Mouse (Mus musculus) limb, embryonic 14.5 days (tissue): ENCODE results near the gene Elmsan1. TPM values are rescaled to one million over a fixed set of nuclear protein-coding genes. Genes with fewer than 3 reads are reported as not detected.

Source experiments
- ATAC-seq: fragments of 200-750 bp; cut with Nextera tagmentation; 2 replicates; pipeline ENCODE4 v1.8.0; 2017; ENCODE audit warnings: low read depth, moderate number of reproducible peaks, moderate TSS enrichment; ENCODE audit not compliant: low FRiP score
- DNase-seq: peaks from one replicate; pipeline ENCODE4 v3.0.0-alpha.2; 2015; ENCODE audit warnings: low spot score
- H3K27ac ChIP-seq: fragments of 300-500 bp; sonication (generic); replicated peaks from 2 replicates; pipeline ENCODE4 v1.5.1; 2014; ENCODE audit warnings: low read depth, mild to moderate bottlenecking, low read length, moderate library complexity, mixed read lengths
- H3K27me3 ChIP-seq: fragments of 300-500 bp; sonication (generic); 2 replicates; pipeline ENCODE4 v1.6.1; 2014; ENCODE audit warnings: low read length, mixed read lengths; ENCODE audit not compliant: control insufficient read depth, insufficient read depth
- H3K36me3 ChIP-seq: fragments of 300-500 bp; sonication (generic); 2 replicates; pipeline ENCODE4 v1.6.1; 2014; ENCODE audit warnings: mild to moderate bottlenecking, low read length, moderate library complexity, mixed read lengths; ENCODE audit not compliant: control insufficient read depth, insufficient read depth
- H3K4me1 ChIP-seq: fragments of 300-500 bp; sonication (generic); 2 replicates; pipeline ENCODE4 v1.6.1; 2014; ENCODE audit warnings: antibody characterized with exemption, low read length, mixed read lengths; ENCODE audit not compliant: control insufficient read depth, insufficient read depth
- H3K4me2 ChIP-seq: fragments of 300-500 bp; sonication (generic); replicated peaks from 2 replicates; pipeline ENCODE4 v1.6.1; 2014; ENCODE audit warnings: low read depth, mild to moderate bottlenecking, low read length, moderate library complexity; ENCODE audit not compliant: severe bottlenecking
- H3K4me3 ChIP-seq: fragments of 300-500 bp; sonication (generic); replicated peaks from 2 replicates; pipeline ENCODE4 v1.5.1; 2014; ENCODE audit warnings: low read length
- H3K9ac ChIP-seq: fragments of 300-500 bp; sonication (generic); 2 replicates; pipeline ENCODE4 v1.6.1; 2014; ENCODE audit warnings: mild to moderate bottlenecking, low read depth, low read length, moderate library complexity; ENCODE audit not compliant: severe bottlenecking
- H3K9me3 ChIP-seq: fragments of 300-500 bp; sonication (generic); 2 replicates; pipeline ENCODE4 v1.6.1; 2016; ENCODE audit warnings: low read length; ENCODE audit not compliant: control insufficient read depth
- POLR2A ChIP-seq: fragments of 200-500 bp; IDR thresholded peaks from 2 replicates; pipeline ENCODE4 v1.8.0; 2012; ENCODE audit warnings: inconsistent platforms, mild to moderate bottlenecking, moderate library complexity, borderline replicate concordance; ENCODE audit not compliant: insufficient read depth, insufficient read length; ENCODE audit errors: extremely low read depth
- WGBS: fragments of 180-500 bp; shearing (Covaris S2); extraction: QIAGEN DNeasy Blood & Tissue Kit; methylation state at CpG from one replicate; pipeline ENCODE4 v1.1.7; 2014; 5-methylcytosine and 5-hydroxymethylcytosine counted together
- polyA plus RNA-seq, 2 experiments: library from polyadenylated mRNA; depleted of rRNA in 1 of 2; stranded (reverse) in 1 of 2; unstranded in 1 of 2; fragments of >200 nt; fragmentation: Nextera tagmentation in 1 of 2; extraction: Ambion mirVana in 1 of 2; gene quantifications; 2 replicates each; pipeline versions ENCODE4 v1.2.1 to v1.2.3; 2012 to 2014

Elmsan1 gene
- polyA plus RNA-seq, 2 experiments = 11.8 to 14.4 TPM

DNA sequence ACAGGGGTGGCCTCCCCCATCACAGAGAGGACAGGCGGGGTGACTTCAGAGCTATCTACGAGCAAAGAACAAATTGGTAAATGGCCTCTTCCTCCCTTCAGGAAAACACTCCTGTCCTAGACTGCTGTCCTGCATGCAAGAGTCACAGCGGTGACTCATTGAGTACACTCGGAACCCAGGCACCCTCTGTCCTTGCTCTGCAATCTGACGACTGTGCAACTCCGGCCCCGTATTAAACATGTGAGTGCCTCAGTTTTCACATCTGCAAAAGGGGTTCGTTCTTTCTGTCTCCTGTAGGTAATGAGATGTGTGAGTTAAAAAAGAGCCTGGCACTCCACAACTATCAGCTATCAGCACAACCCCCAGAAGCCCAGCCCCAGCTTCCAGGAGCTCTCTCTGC, 58.2 kb downstream of the Elmsan1 start:
- Histone ChIP-seq H3K4me2 (no peak overlapping the region), H3K9ac (no peak overlapping the region), H3K36me3 (peaks cover 74% of the 10 kb centered on the region), H3K27me3 (no peaks in the 10 kb centered on the region), H3K4me1 (no peaks in the 10 kb centered on the region), H3K27ac (no peak overlapping the region), H3K4me3 (no peak overlapping the region), H3K9me3 (no peaks in the 10 kb centered on the region)
- 98% methylated on average over 8 of the region's 8 CpGs for WGBS
- no peak for ATAC-seq
- no peak for DNase-seq
- no peak for TF ChIP-seq POLR2A

DNA sequence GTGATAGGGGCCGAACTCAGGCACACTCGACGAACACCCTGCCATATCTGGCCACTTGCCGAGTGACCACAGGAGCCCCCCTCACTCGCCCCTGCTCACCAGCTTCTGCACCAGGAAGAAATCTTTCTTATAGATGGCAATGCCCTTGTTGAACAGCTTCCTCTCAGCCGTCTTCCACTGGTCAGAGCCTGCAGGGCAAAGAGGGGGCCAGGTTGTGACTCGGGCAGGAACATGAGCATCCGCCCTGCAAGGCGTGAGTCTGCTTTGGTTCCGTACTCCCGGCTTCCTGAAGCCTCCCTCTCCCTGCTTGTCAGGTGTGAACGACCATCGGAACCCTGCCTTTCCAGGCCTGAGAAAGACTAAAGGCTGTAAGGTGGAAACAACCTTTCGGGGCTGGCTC, 60.5 kb downstream of the Elmsan1 start:
- Histone ChIP-seq H3K27me3 (no peaks in the 10 kb centered on the region), H3K9ac (no peak overlapping the region), H3K27ac (no peak overlapping the region), H3K4me2 (no peak overlapping the region), H3K9me3 (no peaks in the 10 kb centered on the region), H3K4me1 (no peaks in the 10 kb centered on the region), H3K36me3 (peaks cover 91% of the 10 kb centered on the region), H3K4me3 (no peak overlapping the region)
- WGBS = 91% methylated on average over 14 of the region's 14 CpGs
- DNase-seq = no peak
- ATAC-seq = no peak
- no peak for TF ChIP-seq POLR2A

DNA sequence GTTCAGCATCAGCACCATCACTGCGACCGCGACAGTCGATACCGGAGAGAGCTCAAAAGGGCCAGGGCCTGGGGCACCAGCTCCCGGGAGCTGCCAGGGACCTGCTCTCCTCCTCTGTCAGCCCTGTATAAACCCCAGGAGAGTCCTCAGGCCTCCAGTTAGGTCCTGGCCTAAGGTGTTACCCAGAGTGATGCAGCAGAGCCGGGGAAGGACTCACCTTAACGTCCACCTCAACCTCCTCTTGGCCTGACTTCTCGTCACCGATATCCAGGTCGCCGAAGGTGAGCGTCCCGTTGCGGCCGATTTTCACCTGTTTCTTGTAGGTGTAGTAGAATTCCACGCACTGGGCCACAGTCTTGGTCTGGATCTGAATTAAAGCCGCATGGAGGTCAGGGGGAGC, 62.5 kb downstream of the Elmsan1 start:
- ATAC-seq = no peak
- no peak for DNase-seq
- WGBS = 93% methylated on average over 18 of the region's 18 CpGs
- Histone ChIP-seq H3K4me1 (no peaks in the 10 kb centered on the region), H3K4me2 (no peak overlapping the region), H3K36me3 (peaks cover 92% of the 10 kb centered on the region), H3K27ac (no peak overlapping the region), H3K9me3 (no peaks in the 10 kb centered on the region), H3K4me3 (no peak overlapping the region), H3K27me3 (no peaks in the 10 kb centered on the region), H3K9ac (no peak overlapping the region)
- TF ChIP-seq POLR2A = no peak

DNA sequence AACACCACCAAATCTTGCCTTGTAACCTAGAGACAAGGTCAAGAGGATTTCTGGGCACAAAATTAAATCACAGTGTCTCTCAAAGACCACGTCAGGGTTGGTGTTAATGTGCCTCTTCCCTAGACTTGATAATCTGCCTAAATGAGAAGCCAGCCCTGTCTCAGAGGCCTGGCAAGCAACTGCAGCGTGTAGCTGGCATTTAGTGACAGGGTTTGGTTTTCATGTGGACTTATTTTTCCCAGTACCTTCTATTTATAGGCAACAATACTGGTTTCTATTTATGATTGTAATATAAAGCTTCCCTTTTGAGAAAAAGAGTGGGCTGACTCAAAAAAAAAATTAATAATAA, 63.2 kb downstream of the Elmsan1 start:
- H3K36me3 ChIP-seq = peaks cover 85% of the 10 kb centered on the region
- H3K4me3 ChIP-seq = no peak overlapping the region
- no peaks in the 10 kb centered on the region for H3K27me3 ChIP-seq
- H3K9me3 ChIP-seq = no peaks in the 10 kb centered on the region
- DNase-seq (no peak), ATAC-seq (no peak)
- TF ChIP-seq POLR2A = no peak
- no peaks in the 10 kb centered on the region for H3K4me1 ChIP-seq
- WGBS = 80% methylated on average over 2 of the region's 2 CpGs
- no peak overlapping the region for H3K27ac ChIP-seq
- no peak overlapping the region for H3K9ac ChIP-seq
- no peak overlapping the region for H3K4me2 ChIP-seq

DNA sequence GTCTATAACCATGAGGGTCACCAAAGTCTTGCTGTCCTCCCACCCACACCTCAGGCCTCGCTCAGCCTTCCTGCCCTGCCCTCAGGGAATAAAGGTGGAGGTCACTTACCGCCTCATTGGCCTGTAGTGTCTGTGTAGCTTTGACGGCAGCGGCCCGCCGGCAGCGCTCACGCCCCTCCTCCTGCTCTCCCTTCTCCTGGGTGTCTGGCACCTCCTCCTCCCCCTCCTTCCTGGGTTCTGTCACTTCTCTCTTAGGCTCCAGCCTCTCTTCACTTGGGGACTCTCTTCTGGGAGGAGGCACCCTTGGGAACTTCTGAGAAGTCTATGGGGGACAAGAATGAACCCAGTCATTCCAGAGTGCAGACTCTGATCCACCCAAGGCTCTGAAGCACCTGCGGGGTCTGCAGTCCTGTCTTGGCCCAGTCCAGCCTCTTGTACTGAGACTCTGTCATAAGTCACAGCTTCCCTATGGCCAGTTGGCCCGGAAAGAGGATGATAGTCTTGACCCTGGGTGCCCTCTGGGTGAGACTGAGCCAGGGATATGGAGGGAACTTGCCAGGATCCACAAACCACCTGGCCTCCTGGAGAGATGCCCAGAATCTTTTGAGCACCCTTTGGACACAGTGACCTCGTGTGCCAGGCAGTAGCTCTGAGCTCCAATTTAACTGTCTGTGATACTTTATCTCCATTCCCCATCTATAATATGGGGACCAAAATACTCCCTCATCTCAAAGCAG, 63.7 kb downstream of the Elmsan1 start:
- no peak for TF ChIP-seq POLR2A
- no peak overlapping the region for H3K4me2 ChIP-seq
- 69% methylated on average over 11 of the region's 11 CpGs for WGBS

More for the DNA sequence above, 63.7 kb downstream of the Elmsan1 start:
- ATAC-seq (no peak), DNase-seq (no peak)
- peaks cover 85% of the 10 kb centered on the region for H3K36me3 ChIP-seq
- no peaks in the 10 kb centered on the region for H3K27me3 ChIP-seq
- no peak overlapping the region for H3K4me3 ChIP-seq
- no peaks in the 10 kb centered on the region for H3K9me3 ChIP-seq
- H3K4me1 ChIP-seq = no peaks in the 10 kb centered on the region
- no peak overlapping the region for H3K9ac ChIP-seq
- no peak overlapping the region for H3K27ac ChIP-seq
